Mouse (Mus musculus) gastrocnemius, postnatal 4 days (tissue): ENCODE measurements around the gene Cmbl. TPM values are rescaled to one million over a fixed set of nuclear protein-coding genes. Genes with fewer than 3 reads are reported as not detected.

Source experiments
- DNase-seq, 2 experiments: peaks; one replicate each; pipeline ENCODE4 v3.0.0; 2021 to 2022; ENCODE audit warnings: low spot score in 2 of 2, mixed read lengths in 2 of 2
- total RNA-seq, 2 experiments: library from RNA; stranded (reverse); gene quantifications; 2 replicates each; pipeline ENCODE4 v1.2.3; 2021

Cmbl gene
- total RNA-seq, 2 experiments from 2014 or later, result 52.5 to 63.7 TPM

DNA sequence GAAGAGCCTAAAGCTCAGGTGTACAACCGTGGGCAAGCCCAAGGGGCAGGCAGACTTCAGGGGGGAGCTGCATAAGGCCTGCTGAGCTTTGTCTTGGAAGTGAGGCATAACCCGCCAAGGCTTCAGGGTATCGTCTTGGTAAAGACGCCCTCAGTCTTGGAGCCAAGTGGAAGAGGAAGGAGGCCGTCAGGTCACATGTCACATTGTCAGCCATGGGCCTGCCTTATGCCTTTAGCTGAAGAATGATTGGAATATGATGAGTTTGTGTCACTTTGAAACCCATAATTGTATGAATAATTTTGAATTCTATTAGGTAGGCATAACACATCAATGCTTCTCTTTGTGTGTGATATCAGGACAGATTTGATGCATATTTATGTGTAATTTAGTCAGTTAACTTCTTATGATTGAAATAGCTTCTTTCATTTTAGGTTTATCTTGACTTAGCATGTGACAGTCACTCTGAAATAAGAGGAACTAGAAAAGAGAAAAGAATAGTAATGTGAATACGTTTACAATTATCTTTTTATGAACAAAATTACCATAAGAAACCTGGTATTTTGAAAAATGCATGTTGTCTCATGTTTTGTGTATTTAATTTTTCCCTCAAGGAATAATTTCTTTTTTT lies 48.8 kb downstream of the Cmbl start:
- no peak for DNase-seq

- no peak for DNase-seq
Measured at GRCm38 (mm10) chr15:31614666-31615065, 49.5 kb downstream of the Cmbl start.

- DNase-seq, result no peak
Measured at GRCm38 (mm10) chr15:31617261-31617660, 52.1 kb downstream of the Cmbl start.

- no peak for DNase-seq
Measured at GRCm38 (mm10) chr15:31619521-31619920, 54.3 kb downstream of the Cmbl start.

- DNase-seq, result no peak
Measured at GRCm38 (mm10) chr15:31627277-31628154, 62.3 kb downstream of the Cmbl start.

GRCm38 (mm10) chr15:31628180-31628579 lies 63.0 kb downstream of the Cmbl start:
- no peak for DNase-seq

- no peak for DNase-seq
Measured at GRCm38 (mm10) chr15:31629556-31629955, 64.4 kb downstream of the Cmbl start.

DNA sequence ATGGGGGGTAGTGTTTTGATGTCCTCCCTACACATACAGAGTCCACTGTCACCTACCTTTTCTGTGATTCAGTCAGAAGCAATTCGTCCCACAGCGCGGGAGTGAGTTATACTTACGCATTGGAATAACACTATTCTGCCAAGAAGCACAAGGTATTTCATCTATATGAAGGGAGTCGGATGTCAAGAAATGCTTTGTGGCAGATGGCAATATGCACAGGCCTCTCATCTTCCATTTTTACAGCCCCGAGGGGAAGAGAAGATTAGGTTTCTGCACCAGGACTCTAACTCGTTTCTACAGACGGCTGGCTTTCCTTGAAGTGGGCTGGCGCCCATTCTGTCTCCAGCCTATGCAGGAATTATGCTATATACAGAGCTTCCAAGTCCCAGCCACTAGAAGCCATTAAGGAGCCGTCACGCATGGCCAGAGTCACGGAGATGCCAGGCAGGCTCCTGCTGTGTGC lies 66.2 kb downstream of the Cmbl start:
- no peak for DNase-seq

DNA sequence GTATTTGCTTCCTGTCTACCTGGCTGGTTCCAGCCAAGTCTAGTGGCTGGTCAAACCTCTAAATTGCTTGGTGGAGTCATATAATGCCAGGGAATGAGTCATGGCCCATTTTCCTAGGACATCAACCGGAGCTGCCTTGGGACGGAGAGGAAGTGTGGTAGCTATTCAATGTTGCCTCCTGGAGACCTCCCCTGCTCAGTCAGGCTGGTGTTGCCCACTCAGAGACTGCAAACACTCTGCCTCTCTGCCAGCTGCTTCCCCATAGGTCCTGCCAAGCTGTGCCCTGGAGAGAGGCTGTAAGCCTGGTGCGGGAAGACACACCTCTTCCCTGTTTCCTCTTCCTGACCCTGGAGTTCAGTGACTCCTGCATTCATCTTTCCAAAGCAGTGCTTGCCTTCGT lies 67.3 kb downstream of the Cmbl start:
- DNase-seq, result no peak

DNA sequence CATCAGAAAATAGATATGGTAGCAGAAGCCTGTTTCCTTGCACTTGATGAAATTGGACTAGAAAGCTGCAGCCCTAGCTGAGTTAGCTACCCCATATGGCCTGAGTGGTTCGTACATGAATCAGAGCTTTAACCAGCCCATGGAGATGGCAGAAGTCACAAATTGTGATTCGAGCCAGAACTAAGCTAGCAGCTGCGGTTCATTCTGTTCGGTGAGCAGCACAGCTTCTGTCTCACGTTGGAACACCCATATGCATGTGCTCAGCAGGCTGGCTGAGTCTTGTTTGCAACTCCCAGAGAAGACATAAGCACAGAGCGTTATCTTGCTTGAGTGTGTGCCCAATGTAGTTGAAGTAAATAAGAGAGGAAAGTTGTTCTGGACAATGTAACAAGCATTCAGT lies 69.4 kb downstream of the Cmbl start:
- no peak for DNase-seq

DNA sequence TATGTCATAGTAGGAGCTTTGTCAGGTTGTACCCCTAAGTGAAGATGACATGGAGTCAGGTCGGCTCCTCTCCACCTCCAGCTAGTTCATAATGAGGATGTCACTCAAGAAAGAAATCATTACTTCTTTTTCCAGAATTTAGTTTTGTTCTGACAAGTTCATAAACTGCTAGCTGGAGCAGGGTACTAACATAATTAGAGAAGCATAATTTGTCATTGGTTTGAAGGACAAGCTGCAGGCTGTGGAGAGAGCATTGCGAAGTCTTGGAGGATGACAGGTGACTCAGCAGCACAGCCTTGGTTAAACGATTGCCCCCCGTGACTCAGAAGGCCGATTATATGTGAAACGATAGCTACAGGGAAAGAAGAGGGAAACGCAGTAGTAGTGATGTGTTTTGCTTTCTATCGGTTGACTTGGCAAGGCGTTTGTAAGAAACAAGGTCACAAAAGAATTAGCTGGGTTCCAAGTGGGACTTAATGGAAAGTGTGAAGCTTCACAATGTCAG lies 71.0 kb downstream of the Cmbl start:
- no peak for DNase-seq

Other genes with a start within 250 kb of the Cmbl start
- 1 to 10 TPM; 4.9 to 5.3 TPM for gene Ankrd33b, start 197.7 kb upstream of the Cmbl start, total RNA-seq
- gene Ropn1l, start 111.7 kb upstream of the Cmbl start, total RNA-seq, result under 1 TPM; 0.39 to 0.57 TPM
- 10 to 100 TPM; 57.8 to 61.0 TPM for gene March6, start 34.3 kb upstream of the Cmbl start, total RNA-seq
- gene Cct5, start 36.4 kb downstream of the Cmbl start, total RNA-seq, result 100 to 1,000 TPM; 230 to 241 TPM
- 10 to 100 TPM; 12.7 to 13.7 TPM for gene Fam173b, start 36.5 kb downstream of the Cmbl start, total RNA-seq